Mouse (Mus musculus): ENCODE data around the gene S100a6.

S100a6 gene

DNA sequence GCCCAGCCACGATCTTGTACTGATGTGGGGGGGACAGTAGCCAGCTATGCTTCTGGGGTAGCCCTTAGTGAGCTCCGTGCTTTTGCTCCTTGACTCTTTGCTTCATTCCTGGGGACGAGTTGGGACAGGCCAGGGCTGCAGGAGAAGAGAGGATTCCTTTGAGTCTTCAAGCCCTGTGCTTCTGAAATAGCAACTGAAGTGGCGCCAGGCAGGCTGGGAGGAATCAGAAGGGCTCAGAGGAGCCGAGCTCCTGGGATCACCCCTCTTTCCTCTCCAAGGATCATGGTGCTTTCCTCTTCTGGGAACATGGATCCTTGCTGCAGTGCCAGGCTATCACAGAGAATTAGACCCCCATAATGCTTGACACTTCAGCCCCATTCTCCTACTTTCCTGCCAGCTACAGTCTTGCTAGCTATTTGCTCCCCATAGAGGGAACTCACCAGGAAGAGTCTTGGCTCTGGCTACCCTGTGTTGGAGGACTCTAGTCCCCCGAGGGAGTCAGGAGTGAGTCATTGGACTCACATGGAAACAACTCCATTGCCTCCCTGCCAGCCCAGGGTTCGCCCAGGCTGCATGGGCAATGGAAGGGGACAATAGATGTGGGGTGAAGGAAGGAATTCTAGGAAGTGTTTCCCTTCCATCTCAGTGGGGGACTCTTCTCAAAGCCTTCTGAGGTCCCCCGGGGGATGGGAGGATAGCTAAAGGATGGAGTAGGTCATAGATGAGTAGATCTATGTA, 12.1 kb upstream of the S100a6 start:
- DNase-seq (ENCODE audit: low spot score) = no peak

GRCm38 (mm10) chr3:90601486-90602110, 11.1 kb upstream of the S100a6 start, which contains the start of gene Gm42674:
Gm42674 (plus strand) TSS chr3:90601904.
- no peak for DNase-seq (ENCODE audit: low spot score)

DNA sequence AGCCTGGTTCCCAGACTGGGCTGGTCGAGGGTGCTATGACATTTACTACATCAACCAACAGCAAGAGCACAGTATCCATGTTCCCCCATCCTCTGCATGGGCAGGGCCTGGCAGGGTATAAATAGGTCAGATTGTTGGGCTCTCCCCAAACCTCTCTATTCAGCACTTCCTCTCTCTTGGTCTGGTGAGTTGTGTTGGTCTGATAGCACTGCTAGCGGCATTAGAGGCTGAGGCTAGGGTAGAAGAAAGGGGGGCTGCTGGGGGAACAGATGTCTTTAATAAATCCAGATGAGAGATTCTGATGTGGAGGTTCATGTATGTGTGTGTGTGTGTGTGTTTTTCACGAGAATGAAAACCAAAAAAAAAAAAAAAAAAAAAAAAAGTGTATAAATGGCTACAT, 9.1 kb upstream of the S100a6 start, which contains the start of gene S100a4:
S100a4 (plus strand) TSS at position 149 of the 400 bp plus-strand sequence.
- DNase-seq (ENCODE audit: low spot score) = no peak

DNA sequence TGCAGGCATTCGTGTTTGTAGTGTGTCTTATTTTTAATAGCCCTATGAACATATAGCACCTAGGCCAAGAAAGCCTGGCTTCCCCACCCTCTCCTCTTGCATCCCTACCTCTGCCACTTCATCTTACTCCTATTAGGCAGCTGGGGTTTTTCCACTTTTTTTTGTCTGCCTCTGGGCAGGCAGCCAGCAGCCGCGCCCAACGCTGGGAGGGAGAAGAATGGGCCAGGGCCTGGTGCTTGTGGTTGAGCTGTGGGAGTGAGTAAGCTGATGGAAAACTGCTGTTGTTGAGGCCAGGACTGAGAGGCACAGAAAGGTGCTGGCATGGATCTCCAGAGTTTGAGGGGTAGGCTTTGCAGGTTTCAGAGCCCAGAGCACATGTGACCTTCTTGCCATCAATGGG, 8.3 kb upstream of the S100a6 start:
- DNase-seq (ENCODE audit: low spot score) = no peak

DNA sequence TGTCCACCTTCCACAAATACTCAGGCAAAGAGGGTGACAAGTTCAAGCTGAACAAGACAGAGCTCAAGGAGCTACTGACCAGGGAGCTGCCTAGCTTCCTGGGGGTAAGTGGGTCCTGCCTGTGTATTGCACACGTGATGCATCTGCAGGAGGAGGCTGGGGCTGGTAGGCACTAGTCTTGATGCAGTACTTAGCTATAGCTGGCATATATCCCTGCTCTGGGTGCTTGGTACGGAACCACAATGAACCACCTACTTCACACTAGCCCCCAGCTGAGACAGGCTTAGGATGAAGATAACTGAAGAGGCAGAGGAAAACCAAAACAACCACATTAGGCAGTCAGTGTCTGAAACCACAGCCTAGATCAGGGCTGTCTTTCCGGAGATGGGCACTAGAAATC, 7.6 kb upstream of the S100a6 start:
- DNase-seq (ENCODE audit: low spot score) = no peak

DNA sequence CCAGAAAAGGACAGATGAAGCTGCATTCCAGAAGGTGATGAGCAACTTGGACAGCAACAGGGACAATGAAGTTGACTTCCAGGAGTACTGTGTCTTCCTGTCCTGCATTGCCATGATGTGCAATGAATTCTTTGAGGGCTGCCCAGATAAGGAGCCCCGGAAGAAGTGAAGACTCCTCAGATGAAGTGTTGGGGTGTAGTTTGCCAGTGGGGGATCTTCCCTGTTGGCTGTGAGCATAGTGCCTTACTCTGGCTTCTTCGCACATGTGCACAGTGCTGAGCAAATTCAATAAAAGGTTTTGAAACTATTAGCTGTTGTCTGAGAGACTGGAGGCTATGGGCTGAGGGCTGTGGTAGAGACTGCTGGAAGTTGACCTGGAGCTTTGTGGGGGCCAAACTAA, 6.9 kb upstream of the S100a6 start:
- no peak for DNase-seq (ENCODE audit: low spot score)

- DNase-seq (ENCODE audit: low spot score) = no peak
Measured at GRCm38 (mm10) chr3:90606185-90606584, 6.5 kb upstream of the S100a6 start.

DNA sequence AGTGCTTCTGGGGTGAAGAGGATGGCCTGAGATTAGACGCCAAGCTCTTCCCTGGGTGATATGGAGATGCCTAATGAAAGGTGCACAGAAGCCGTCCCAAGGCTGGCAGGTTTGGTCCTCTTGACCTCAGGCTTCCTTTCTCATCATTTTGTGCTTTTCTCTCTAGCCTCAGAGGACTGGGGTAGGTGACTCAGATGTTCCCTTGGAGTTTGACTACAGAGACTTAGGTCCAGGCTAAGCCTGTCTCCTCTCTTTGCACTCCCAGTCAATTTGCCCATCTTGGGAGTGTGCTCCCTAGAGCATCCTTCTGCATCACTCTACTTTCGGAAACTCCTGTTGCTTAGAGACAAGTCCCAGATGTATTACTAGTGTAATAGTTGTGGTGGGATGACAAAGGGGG, 5.3 kb upstream of the S100a6 start:
- no peak for DNase-seq (ENCODE audit: low spot score)

DNA sequence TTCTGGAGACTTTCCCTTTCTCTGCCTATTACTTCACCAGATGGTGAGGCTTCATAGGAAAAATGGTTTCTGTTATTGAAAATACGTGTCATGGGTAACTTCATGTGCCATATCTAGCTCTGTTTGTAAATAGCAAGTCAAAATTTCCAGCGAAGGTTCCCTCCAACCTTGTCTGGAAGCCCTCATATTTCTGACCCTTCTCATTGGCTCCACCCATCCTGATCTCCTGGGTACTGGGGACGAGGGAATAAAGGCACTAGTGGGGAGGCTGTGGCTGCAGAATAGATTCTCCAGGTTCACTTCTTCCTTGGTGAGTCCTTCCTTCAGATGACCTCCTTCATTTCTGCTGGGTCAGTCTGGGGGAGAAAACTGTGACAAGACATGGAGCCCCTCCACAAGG, 4.5 kb upstream of the S100a6 start, which contains the start of gene S100a5:
S100a5 (plus strand) TSS at position 301 of the 400 bp plus-strand sequence.
- DNase-seq (ENCODE audit: low spot score) = no peak

- DNase-seq (ENCODE audit: low spot score) = no peak
Measured at GRCm38 (mm10) chr3:90609102-90609501, 3.6 kb upstream of the S100a6 start.

DNA sequence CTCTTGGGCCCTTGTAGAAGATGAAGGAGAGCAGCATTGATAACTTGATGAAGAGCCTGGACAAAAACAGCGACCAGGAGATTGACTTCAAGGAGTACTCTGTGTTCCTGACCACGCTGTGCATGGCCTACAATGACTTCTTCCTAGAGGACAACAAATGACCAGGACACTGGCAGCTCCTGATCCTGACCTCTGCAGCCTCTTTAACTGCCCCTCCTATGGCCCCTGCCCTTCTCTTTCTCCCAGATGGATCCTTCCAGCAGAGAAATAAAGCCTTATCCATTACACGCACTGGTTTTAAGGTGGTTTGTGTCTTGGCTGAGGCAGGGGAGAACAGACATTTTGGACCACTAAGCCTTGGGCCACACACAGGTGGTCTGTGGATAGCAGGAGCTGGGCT, 1.2 kb upstream of the S100a6 start:
- DNase-seq (ENCODE audit: low spot score) = no peak

GRCm38 (mm10) chr3:90612061-90612460, 621 bp upstream of the S100a6 start:
- no peak for DNase-seq (ENCODE audit: low spot score)

GRCm38 (mm10) chr3:90613461-90614147, 922 bp downstream of the S100a6 start:
- DNase-seq (ENCODE audit: low spot score) = no peak

DNA sequence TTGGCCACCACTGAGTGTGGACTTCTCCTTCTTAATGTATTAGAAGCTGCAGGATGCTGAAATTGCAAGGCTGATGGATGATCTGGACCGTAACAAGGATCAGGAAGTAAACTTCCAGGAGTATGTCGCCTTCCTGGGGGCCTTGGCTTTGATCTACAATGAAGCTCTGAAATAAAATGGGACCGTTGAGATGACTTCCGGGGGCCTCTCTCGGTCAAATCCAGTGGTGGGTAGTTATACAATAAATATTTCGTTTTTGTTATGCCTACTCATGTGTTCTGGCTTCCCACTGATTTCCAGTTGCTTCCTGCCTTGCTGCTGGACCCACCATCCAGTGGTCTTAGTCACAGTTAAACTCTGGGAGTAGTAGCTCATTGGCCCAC, 1.5 kb downstream of the S100a6 start:
- no peak for DNase-seq (ENCODE audit: low spot score)

DNA sequence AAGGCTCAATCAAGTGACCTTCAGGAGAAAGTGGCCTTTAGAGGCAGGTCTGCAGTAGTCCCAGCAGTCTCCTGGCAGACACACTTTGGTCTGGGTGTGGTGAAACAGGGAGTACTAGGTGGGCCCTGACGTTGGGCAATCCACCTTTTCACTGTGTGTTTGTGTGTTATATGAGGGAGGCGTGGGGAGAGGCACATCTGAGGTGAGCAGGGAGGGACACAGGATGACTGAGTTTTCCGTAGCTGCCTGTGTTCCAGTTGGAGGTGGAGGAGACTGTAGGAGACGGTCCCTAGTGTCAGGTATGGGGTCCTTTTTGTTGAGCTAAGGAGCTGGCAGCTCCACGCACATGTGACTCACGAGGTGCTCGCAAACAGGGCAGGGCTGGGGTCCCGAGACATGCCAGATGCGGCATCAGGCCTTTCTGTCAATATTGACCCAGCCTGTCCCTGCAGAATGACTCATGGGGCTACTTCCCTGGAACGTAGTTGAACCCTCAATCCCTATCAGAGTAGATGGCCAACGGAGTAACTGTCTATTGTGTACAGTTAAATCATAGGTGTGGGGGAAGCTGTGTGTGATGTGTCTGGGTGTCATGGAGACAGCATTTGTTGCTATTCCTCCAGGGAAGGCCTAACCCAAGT, 2.0 kb downstream of the S100a6 start:
- no peak for DNase-seq (ENCODE audit: low spot score)

DNA sequence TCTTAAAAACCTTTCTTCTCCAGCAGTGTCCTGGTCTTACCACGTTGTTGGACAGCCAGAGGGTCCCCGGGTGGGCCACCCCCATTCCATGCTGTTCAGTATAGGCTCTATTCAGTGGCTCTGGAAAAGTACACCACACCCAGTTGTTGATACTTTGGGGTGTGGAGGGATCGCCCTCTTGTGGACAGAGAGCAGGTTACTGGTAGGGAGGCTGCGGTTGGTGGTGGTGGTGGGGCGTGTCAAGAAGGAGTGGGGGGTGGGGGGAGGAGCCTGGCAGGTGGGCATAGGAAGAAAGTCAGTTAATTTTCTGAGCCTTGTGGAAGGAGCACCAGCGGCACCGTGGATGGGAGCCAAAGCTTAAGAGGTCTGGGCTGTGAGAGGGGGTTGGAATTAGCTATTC, 2.7 kb downstream of the S100a6 start:
- DNase-seq (ENCODE audit: low spot score) = peak; percentile 81

DNA sequence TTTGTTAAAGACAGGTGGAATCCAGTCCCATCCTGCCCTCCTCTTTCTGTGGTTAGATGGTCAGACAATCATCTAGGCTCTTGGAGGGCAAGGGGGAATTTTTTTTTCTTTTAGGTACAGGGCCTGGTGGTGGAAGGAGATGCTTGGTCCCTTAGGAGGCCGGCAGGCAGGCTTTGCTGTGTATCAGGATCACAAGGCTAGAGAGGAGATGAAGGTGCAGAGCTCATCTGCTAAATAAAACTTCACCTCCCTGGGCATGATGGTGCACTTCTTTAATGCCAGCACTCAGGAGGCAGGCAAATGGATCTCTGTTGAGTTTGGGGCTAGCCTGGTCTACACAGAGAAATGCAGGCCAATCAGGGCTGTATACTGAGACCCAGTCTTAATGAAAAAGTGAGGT, 3.2 kb downstream of the S100a6 start:
- DNase-seq (ENCODE audit: low spot score) = no peak

- no peak for DNase-seq (ENCODE audit: low spot score)
Measured at GRCm38 (mm10) chr3:90617586-90617985, 4.9 kb downstream of the S100a6 start.

DNA sequence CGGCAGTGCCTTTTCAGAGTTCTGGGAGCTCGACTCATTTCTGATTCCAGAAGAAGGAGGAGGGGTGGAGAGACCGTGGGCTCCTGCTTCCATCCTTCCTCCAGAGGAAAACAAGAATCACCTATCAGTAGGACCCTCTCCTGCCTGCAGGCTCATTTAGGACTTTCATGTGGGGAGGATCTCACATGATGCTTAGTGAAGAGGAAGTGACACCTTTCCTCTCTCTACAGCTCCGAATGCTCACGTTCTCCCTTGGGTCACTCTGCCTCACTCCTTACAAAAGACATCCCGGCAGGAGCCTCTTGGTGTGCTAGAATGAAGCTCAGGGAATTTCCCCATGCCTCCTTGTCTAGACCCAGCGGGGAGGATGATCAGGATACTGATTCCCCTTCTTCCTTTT, 8.9 kb downstream of the S100a6 start:
- DNase-seq (ENCODE audit: low spot score) = no peak

DNA sequence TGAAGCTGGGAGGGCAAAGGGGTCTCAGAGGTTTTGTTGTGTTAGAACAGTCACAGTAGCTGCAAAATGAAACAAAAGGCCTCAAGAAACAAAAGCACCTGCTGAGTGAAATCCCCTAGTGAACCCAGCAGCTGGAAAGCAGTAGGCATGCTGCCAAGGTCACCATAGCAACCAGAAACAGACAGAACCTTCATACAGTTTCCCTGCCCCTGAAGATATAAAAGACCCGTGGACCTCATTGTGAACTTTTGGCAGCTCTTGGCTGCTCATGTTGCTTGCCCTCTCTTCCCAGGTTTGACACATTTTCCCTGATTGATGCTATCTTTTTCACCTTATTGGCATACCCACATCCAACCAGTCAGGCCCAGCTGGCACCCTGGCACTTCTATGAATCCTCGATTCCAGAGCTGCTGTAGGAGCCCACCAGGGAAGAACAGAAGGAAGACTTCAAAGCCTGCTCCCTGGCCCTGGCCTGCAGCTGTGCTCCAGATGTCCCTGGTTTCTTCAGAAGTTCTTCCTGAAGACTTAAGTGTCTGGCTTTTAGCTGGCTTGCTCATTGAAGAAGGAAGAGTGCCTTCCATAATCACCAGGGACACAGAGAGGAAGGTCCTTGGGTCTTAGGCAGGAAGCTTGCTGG, 10.9 kb downstream of the S100a6 start:
- no peak for DNase-seq (ENCODE audit: low spot score)

DNA sequence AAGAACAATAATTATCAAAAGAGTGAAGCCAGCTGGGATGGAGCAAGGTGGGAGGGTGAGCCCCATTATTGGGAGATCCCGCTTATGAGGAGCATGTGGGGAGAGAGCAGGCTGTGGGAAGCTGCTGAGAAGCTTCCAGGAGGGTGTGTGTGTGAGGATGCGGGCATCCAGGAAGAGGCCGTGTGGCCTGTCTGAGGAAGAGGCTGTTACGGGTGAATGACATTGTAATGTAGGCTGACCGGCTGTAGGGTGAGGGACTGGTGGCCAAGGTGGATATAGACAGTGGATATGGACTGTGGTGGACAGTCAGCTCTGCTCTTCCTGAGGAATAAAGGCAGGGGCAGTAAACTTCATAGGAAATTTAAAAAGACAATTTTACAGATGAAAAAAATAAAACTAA, 12.8 kb downstream of the S100a6 start:
- DNase-seq (ENCODE audit: low spot score) = no peak

Measured in left cerebral cortex, adult 11 months (tissue).